Mouse (Mus musculus) testis, adult 2 months (tissue): ENCODE measurements at regions not wholly inside any gene's neighbourhood (a gene's known extent, or its start where the extent isn't known, plus 50 kb on each side); places are given as distances from the start of the nearest gene placed in this dataset.
"Not testable (repeated sequence)": the region's sequence is repeated elsewhere in the genome, so short reads cannot be mapped to it uniquely, and the experiment has no call there.

Experiments
- H3K27ac ChIP-seq: fragments of 200-500 bp; 2 replicates; pipeline ENCODE4 v1.5.1; 2012; ENCODE audit warnings: low read depth, low read length; ENCODE audit not compliant: control insufficient read depth, insufficient read depth
- H3K27me3 ChIP-seq: fragments of 200-500 bp; 2 replicates; pipeline ENCODE4 v1.6.1; 2012; ENCODE audit warnings: mild to moderate bottlenecking, low read length, moderate library complexity; ENCODE audit not compliant: control insufficient read depth, insufficient read depth
- H3K36me3 ChIP-seq: fragments of 200-500 bp; 2 replicates; pipeline ENCODE4 v1.6.1; 2012; ENCODE audit warnings: mild to moderate bottlenecking, low read length; ENCODE audit not compliant: control insufficient read depth, insufficient read depth
- H3K4me1 ChIP-seq: fragments of 200-500 bp; 2 replicates; pipeline ENCODE4 v1.6.1; 2012; ENCODE audit warnings: low read length; ENCODE audit not compliant: control insufficient read depth, insufficient read depth
- H3K4me3 ChIP-seq: fragments of 200-500 bp; 2 replicates; pipeline ENCODE4 v1.5.1; 2012; ENCODE audit warnings: low read depth, mild to moderate bottlenecking, low read length, moderate library complexity, mixed read lengths; ENCODE audit not compliant: control insufficient read depth
- CTCF ChIP-seq: fragments of 200-500 bp; IDR thresholded peaks from 2 replicates; pipeline ENCODE4 v1.5.1; 2012; ENCODE audit warnings: low read depth, mild to moderate bottlenecking, inconsistent platforms, low read length, moderate library complexity; ENCODE audit not compliant: control insufficient read depth, insufficient read depth, insufficient replicate concordance
- POLR2A ChIP-seq: fragments of 200-500 bp; IDR thresholded peaks from 2 replicates; pipeline ENCODE4 v1.6.1; 2012; ENCODE audit warnings: low read depth, mild to moderate bottlenecking, inconsistent platforms, low read length, moderate library complexity; ENCODE audit not compliant: control insufficient read depth

DNA sequence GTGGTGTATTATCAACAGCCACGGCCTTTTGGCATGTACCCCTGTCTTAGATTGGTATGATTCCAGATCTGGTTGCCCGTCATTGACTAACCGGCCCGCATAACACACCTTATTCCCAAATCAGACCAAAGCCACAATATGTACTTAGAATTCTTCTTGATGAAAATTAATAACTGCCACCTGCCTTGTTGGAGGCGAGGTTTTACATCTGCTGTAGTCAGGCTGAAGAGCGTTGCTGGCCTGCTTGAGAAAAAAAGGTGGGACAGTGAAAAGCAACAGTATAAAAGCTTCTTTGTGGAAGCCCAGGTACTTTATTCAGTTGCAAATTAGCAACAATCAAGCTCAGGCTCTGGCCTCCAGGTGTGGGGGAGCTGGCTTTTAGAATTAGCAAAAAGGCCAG lies 223.6 kb upstream of the Car8 start:
- not testable (repeated sequence) for H3K27me3 ChIP-seq, H3K27ac ChIP-seq, H3K4me1 ChIP-seq, H3K36me3 ChIP-seq, H3K4me3 ChIP-seq

- TF ChIP-seq CTCF, result no peak
- TF ChIP-seq POLR2A, result no peak
- no peak overlapping the region for H3K27ac ChIP-seq
These were observed 215.5 kb upstream of the Car8 start for GRCm38 (mm10) chr4:8454346-8454745.

DNA sequence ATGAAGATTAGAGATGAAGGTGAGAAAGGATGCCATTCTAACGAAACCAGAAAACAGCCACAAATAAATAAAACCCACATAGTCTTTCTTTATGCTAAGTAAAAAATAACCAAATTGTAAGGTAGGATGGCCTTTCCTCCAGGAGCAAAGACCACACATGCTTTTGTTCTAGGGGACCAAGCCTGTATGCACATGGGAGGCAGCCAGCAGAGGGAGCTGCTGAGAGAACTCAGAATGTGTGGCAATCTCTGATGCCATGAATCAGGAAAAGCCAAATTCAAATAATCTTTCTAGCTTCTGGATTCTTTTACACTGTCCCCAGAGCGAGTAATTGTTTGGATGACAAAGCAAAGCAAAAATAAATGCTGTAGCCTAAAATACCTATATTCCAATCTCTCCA lies 193.6 kb upstream of the Car8 start:
- Histone ChIP-seq H3K27me3 (no peaks in the 10 kb centered on the region), H3K27ac (no peak overlapping the region), H3K4me1 (no peaks in the 10 kb centered on the region), H3K36me3 (no peaks in the 10 kb centered on the region), H3K4me3 (no peak overlapping the region)
- TF ChIP-seq CTCF (peak; percentile 32; the same call in 1 of the 2 replicates), POLR2A (no peak)

More at GRCm38 (mm10) chr4:8454346-8454745, 215.5 kb upstream of the Car8 start:
- no peaks in the 10 kb centered on the region for H3K36me3 ChIP-seq
- no peak overlapping the region for H3K4me3 ChIP-seq
- no peaks in the 10 kb centered on the region for H3K4me1 ChIP-seq
- no peaks in the 10 kb centered on the region for H3K27me3 ChIP-seq

GRCm38 (mm10) chr4:8431032-8431332 lies 192.1 kb upstream of the Car8 start:
- Histone ChIP-seq H3K27ac (no peak overlapping the region), H3K4me3 (no peak overlapping the region), H3K36me3 (no peaks in the 10 kb centered on the region), H3K4me1 (no peaks in the 10 kb centered on the region), H3K27me3 (no peaks in the 10 kb centered on the region)
- TF ChIP-seq CTCF (no peak), POLR2A (no peak)

DNA sequence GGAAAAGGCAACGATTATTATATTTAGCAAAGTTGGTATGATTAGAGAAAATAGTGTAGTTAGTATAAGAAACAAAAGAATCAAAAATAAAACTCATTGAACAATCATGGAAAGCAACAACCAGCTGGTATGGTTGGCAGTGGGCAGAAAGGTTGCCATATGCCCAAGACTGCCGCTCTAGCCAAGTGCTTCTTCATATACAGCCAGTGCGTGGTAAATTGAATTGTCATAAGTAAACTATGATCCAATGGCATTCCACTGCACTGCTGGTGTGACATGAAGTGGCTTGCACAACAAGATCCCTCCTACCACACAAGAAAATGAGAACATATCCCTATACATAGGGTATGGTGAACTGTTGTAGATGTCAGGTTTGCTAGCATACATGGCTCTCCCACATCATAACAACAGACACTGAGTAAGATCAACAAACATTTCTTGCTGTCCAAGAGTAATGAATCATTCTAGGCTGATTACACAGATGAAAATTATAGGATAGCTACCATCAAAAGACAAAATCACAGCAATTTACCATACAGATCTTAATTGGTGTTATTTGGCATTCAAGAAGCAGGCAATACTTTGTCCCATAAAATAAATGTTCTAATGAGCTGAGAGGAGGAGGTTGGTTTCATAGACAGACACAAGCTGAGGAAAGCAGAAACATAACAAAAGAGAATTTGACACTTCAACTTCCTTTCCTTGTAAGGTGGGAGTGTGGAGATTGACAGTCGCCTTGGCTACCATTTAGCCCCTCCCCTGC lies 191.6 kb upstream of the Car8 start:
- no peak overlapping the region for H3K4me3 ChIP-seq
- no peaks in the 10 kb centered on the region for H3K36me3 ChIP-seq
- no peak overlapping the region for H3K27ac ChIP-seq
- H3K4me1 ChIP-seq, result no peaks in the 10 kb centered on the region
- no peaks in the 10 kb centered on the region for H3K27me3 ChIP-seq
- no peak for TF ChIP-seq CTCF

DNA sequence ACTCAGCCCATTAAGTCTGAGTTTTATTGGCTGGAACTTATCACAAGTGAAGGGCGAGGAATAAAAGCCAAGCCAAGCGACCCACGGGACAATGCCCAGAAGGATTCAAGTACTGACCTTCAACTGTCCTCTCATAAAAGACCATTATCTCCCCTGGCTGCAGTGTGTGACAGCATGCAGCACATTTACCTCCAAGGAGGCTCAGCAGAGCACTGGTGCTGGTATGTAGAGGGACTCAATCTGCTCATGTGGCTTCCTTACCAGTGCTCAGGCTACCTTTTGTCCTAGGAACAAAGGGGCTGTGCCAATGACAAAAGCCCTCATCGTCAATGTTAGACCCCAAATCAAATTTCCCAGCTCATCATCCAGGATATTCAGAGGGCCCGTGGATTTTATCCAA lies 190.9 kb upstream of the Car8 start:
- H3K36me3 ChIP-seq, result no peaks in the 10 kb centered on the region
- no peak overlapping the region for H3K27ac ChIP-seq
- H3K4me1 ChIP-seq, result no peaks in the 10 kb centered on the region
- H3K4me3 ChIP-seq, result no peak overlapping the region
- no peaks in the 10 kb centered on the region for H3K27me3 ChIP-seq
- no peak for TF ChIP-seq CTCF
- no peak for TF ChIP-seq POLR2A

DNA sequence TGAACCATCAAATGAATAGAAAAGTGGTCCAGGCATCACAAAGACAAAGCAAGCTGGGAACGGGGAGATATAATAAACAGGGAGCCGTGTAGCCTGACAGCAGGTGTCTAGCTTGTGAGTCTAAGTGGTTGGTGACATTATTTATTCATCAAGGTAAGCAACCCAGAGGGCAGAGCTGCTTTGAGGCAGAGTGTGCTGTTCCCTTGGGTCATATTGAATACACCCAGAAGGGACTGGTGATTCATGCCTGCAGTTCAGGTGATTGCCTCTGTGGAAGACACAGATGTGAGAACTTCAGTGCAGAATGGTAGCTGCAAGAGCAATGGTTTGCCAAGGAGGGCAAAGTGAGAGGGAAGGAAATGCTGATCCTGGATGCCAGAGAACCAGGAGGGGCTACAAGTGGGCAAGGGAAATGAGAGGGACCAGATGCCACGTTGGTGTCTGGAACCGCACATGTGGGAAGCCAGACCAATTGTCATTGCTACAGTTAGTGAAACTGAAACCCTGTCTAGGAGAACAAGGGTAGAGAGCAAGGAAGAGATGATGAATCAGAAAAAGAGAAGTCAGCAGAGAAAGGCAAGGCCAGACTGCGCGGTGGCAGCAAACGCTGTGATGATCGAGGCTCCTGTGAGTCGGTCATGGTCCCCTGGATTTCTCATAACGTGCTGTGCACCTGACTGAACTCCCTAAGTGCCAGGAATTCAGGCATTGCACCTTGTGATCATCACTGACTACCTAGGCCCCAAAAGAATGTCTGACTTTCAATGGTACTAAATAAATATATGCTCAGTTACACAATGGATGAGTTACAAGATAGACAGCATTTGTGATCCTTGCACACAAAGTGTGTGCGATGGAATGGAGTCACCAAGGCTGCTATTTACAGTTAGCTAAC lies 190.0 kb upstream of the Car8 start:
- no peaks in the 10 kb centered on the region for H3K4me1 ChIP-seq
- TF ChIP-seq CTCF, result no peak
- no peak for TF ChIP-seq POLR2A
- H3K4me3 ChIP-seq, result no peak overlapping the region
- no peaks in the 10 kb centered on the region for H3K27me3 ChIP-seq
- no peak overlapping the region for H3K27ac ChIP-seq
- no peaks in the 10 kb centered on the region for H3K36me3 ChIP-seq

- no peaks in the 10 kb centered on the region for H3K27me3 ChIP-seq
- TF ChIP-seq CTCF (no peak), POLR2A (no peak)
- H3K27ac ChIP-seq, result no peak overlapping the region
- no peaks in the 10 kb centered on the region for H3K36me3 ChIP-seq
- no peak overlapping the region for H3K4me3 ChIP-seq
- H3K4me1 ChIP-seq, result no peaks in the 10 kb centered on the region
These were observed 189.0 kb upstream of the Car8 start for GRCm38 (mm10) chr4:8427812-8428211.
